Mouse (Mus musculus): ENCODE measurements around the gene Zfand3. TPM values are rescaled to one million over a fixed set of nuclear protein-coding genes. Genes with fewer than 3 reads are reported as not detected.

The Zfand3 gene
- polyA plus RNA-seq, 1 experiment, result 138 TPM

GRCm38 (mm10) chr17:30134955-30135735 is 130.6 kb downstream of the Zfand3 start:
- no peaks in the 10 kb centered on the region for H3K27me3 ChIP-seq (ENCODE audit: control insufficient read depth, insufficient read depth, insufficient read length)
- H3K4me3 ChIP-seq, result no peak overlapping the region
- TF ChIP-seq SRF (IDR thresholded peaks at IDR 0.05; ENCODE audit: control insufficient read depth, insufficient read length, low read depth) (no peak), TCF3 (IDR thresholded peaks at IDR 0.05; ENCODE audit: insufficient read length, low read depth) (no peak), POLR2A (IDR thresholded peaks at IDR 0.05; ENCODE audit: insufficient read length, low read depth) (no peak), POLR2AphosphoS2 (IDR thresholded peaks at IDR 0.05; ENCODE audit: insufficient read length, low read depth) (no peak), E2F4 (IDR thresholded peaks at IDR 0.05; ENCODE audit: insufficient read depth) (no peak), MYOD1 (IDR thresholded peaks at IDR 0.05; ENCODE audit: control insufficient read depth in 1 of 3, insufficient read length in 2 of 3, low read depth in 2 of 3) (no peak), TCF12 (IDR thresholded peaks at IDR 0.05; ENCODE audit: insufficient read depth, poor library complexity, severe bottlenecking) (no peak), USF1 (IDR thresholded peaks at IDR 0.05; ENCODE audit: low read depth) (no peak), MYOG (IDR thresholded peaks at IDR 0.05; ENCODE audit: control insufficient read depth in 1 of 3, insufficient read depth in 1 of 3, insufficient read length in 2 of 3, low read depth in 2 of 3) (no peak), CEBPB (IDR thresholded peaks at IDR 0.05; ENCODE audit: insufficient read depth, poor library complexity, severe bottlenecking) (no peak), REST (IDR thresholded peaks at IDR 0.05; ENCODE audit: insufficient read depth, insufficient read length) (no peak), MAX (IDR thresholded peaks at IDR 0.05; ENCODE audit: low read depth) (no peak)
- H3ac ChIP-seq (ENCODE audit: control insufficient read depth, insufficient read length), result no peak overlapping the region
- peaks cover 33% of the 10 kb centered on the region for H3K36me3 ChIP-seq (ENCODE audit: control insufficient read depth, insufficient read depth)
- H3K4me2 ChIP-seq (ENCODE audit: low read depth), result no peak overlapping the region
- peaks cover 52% of the 10 kb centered on the region for H3K79me2 ChIP-seq (ENCODE audit: control insufficient read depth, insufficient read depth)

GRCm38 (mm10) chr17:30135890-30136289 is 131.4 kb downstream of the Zfand3 start:
- peaks cover 44% of the 10 kb centered on the region for H3K79me2 ChIP-seq (ENCODE audit: control insufficient read depth, insufficient read depth)
- no peak overlapping the region for H3K4me3 ChIP-seq
- H3K4me2 ChIP-seq (ENCODE audit: low read depth), result no peak overlapping the region
- TF ChIP-seq POLR2AphosphoS2 (IDR thresholded peaks at IDR 0.05; ENCODE audit: insufficient read length, low read depth) (no peak), REST (IDR thresholded peaks at IDR 0.05; ENCODE audit: insufficient read depth, insufficient read length) (no peak), SRF (IDR thresholded peaks at IDR 0.05; ENCODE audit: control insufficient read depth, insufficient read length, low read depth) (no peak), MAX (IDR thresholded peaks at IDR 0.05; ENCODE audit: low read depth) (no peak), MYOG (IDR thresholded peaks at IDR 0.05; ENCODE audit: control insufficient read depth in 1 of 3, insufficient read depth in 1 of 3, insufficient read length in 2 of 3, low read depth in 2 of 3) (no peak), CEBPB (IDR thresholded peaks at IDR 0.05; ENCODE audit: insufficient read depth, poor library complexity, severe bottlenecking) (no peak), TCF12 (IDR thresholded peaks at IDR 0.05; ENCODE audit: insufficient read depth, poor library complexity, severe bottlenecking) (no peak), TCF3 (IDR thresholded peaks at IDR 0.05; ENCODE audit: insufficient read length, low read depth) (no peak)
- H3K27me3 ChIP-seq (ENCODE audit: control insufficient read depth, insufficient read depth, insufficient read length), result no peaks in the 10 kb centered on the region
- H3K36me3 ChIP-seq (ENCODE audit: control insufficient read depth, insufficient read depth), result peaks cover 33% of the 10 kb centered on the region
- H3ac ChIP-seq (ENCODE audit: control insufficient read depth, insufficient read length), result no peak overlapping the region

GRCm38 (mm10) chr17:30136684-30137083 is 132.2 kb downstream of the Zfand3 start:
- TF ChIP-seq CEBPB (IDR thresholded peaks at IDR 0.05; ENCODE audit: insufficient read depth, poor library complexity, severe bottlenecking), result no peak
- TF ChIP-seq SRF (IDR thresholded peaks at IDR 0.05; ENCODE audit: control insufficient read depth, insufficient read length, low read depth), result no peak
- no peak for TF ChIP-seq MYOG (IDR thresholded peaks at IDR 0.05; ENCODE audit: control insufficient read depth in 1 of 3, insufficient read depth in 1 of 3, insufficient read length in 2 of 3, low read depth in 2 of 3)
- no peak for TF ChIP-seq MAX (IDR thresholded peaks at IDR 0.05; ENCODE audit: low read depth)
- TF ChIP-seq E2F4 (IDR thresholded peaks at IDR 0.05; ENCODE audit: insufficient read depth), result no peak
- no peaks in the 10 kb centered on the region for H3K27me3 ChIP-seq (ENCODE audit: control insufficient read depth, insufficient read depth, insufficient read length)
- H3K79me2 ChIP-seq (ENCODE audit: control insufficient read depth, insufficient read depth), result peaks cover 39% of the 10 kb centered on the region
- no peak overlapping the region for H3ac ChIP-seq (ENCODE audit: control insufficient read depth, insufficient read length)
- H3K4me2 ChIP-seq (ENCODE audit: low read depth), result no peak overlapping the region
- no peak overlapping the region for H3K4me3 ChIP-seq
- peaks cover 33% of the 10 kb centered on the region for H3K36me3 ChIP-seq (ENCODE audit: control insufficient read depth, insufficient read depth)

- Histone ChIP-seq H3K4me3 (no peak overlapping the region), H3K27me3 (ENCODE audit: control insufficient read depth, insufficient read depth, insufficient read length) (no peaks in the 10 kb centered on the region), H3K4me2 (ENCODE audit: low read depth) (no peak overlapping the region), H3ac (ENCODE audit: control insufficient read depth, insufficient read length) (no peak overlapping the region), H3K79me2 (ENCODE audit: control insufficient read depth, insufficient read depth) (peaks cover 35% of the 10 kb centered on the region), H3K36me3 (ENCODE audit: control insufficient read depth, insufficient read depth) (peaks cover 32% of the 10 kb centered on the region)
- TF ChIP-seq E2F4 (IDR thresholded peaks at IDR 0.05; ENCODE audit: insufficient read depth) (no peak), TCF3 (IDR thresholded peaks at IDR 0.05; ENCODE audit: insufficient read length, low read depth) (no peak), TCF12 (IDR thresholded peaks at IDR 0.05; ENCODE audit: insufficient read depth, poor library complexity, severe bottlenecking) (no peak), POLR2A (IDR thresholded peaks at IDR 0.05; ENCODE audit: insufficient read length, low read depth) (no peak), MYOG (IDR thresholded peaks at IDR 0.05; ENCODE audit: control insufficient read depth in 1 of 3, insufficient read depth in 1 of 3, insufficient read length in 2 of 3, low read depth in 2 of 3) (no peak), REST (IDR thresholded peaks at IDR 0.05; ENCODE audit: insufficient read depth, insufficient read length) (no peak)
Observed at GRCm38 (mm10) chr17:30137115-30137514, 132.6 kb downstream of the Zfand3 start.

GRCm38 (mm10) chr17:30144114-30144513 is 139.6 kb downstream of the Zfand3 start:
- H3ac ChIP-seq (ENCODE audit: control insufficient read depth, insufficient read length), result no peak overlapping the region
- peaks cover 59% of the 10 kb centered on the region for H3K79me2 ChIP-seq (ENCODE audit: control insufficient read depth, insufficient read depth)
- no peaks in the 10 kb centered on the region for H3K27me3 ChIP-seq (ENCODE audit: control insufficient read depth, insufficient read depth, insufficient read length)
- no peak overlapping the region for H3K4me3 ChIP-seq
- TF ChIP-seq MYOG (IDR thresholded peaks at IDR 0.05; ENCODE audit: control insufficient read depth in 1 of 3, insufficient read depth in 1 of 3, insufficient read length in 2 of 3, low read depth in 2 of 3) (no peak), POLR2AphosphoS2 (IDR thresholded peaks at IDR 0.05; ENCODE audit: insufficient read length, low read depth) (no peak), TCF12 (IDR thresholded peaks at IDR 0.05; ENCODE audit: insufficient read depth, poor library complexity, severe bottlenecking) (no peak), REST (IDR thresholded peaks at IDR 0.05; ENCODE audit: insufficient read depth, insufficient read length) (no peak), E2F4 (IDR thresholded peaks at IDR 0.05; ENCODE audit: insufficient read depth) (no peak), MAX (IDR thresholded peaks at IDR 0.05; ENCODE audit: low read depth) (no peak), CEBPB (IDR thresholded peaks at IDR 0.05; ENCODE audit: insufficient read depth, poor library complexity, severe bottlenecking) (no peak), POLR2A (IDR thresholded peaks at IDR 0.05; ENCODE audit: insufficient read length, low read depth) (no peak), MYOD1 (IDR thresholded peaks at IDR 0.05; ENCODE audit: control insufficient read depth in 1 of 3, insufficient read length in 2 of 3, low read depth in 2 of 3) (no peak), SRF (IDR thresholded peaks at IDR 0.05; ENCODE audit: control insufficient read depth, insufficient read length, low read depth) (no peak), USF1 (IDR thresholded peaks at IDR 0.05; ENCODE audit: low read depth) (no peak), TCF3 (IDR thresholded peaks at IDR 0.05; ENCODE audit: insufficient read length, low read depth) (no peak)
- H3K4me2 ChIP-seq (ENCODE audit: low read depth), result no peak overlapping the region
- H3K36me3 ChIP-seq (ENCODE audit: control insufficient read depth, insufficient read depth), result no peaks in the 10 kb centered on the region
